Mouse (Mus musculus): Measurements from ENCODE around the gene Plekhj1. TPM values are rescaled to one million over a fixed set of nuclear protein-coding genes. Genes with fewer than 3 reads are reported as not detected.

Plekhj1 gene
- total and polyA plus RNA-seq, 2 experiments, result 16.0 to 42.2 TPM

GRCm38 (mm10) chr10:80756967-80757366 lies 41.5 kb downstream of the Plekhj1 start:
- Histone ChIP-seq H3K4me3 (ENCODE audit: insufficient read depth, low read depth, low read length) (no peak overlapping the region), H3K27ac (replicated peaks; ENCODE audit: insufficient read depth, low read depth, low read length) (peak overlapping the region; percentile 60)
- 51% methylated on average over 4 of the region's 4 CpGs for WGBS

GRCm38 (mm10) chr10:80756509-80756908 lies 41.9 kb downstream of the Plekhj1 start:
- Histone ChIP-seq H3K79me2 (ENCODE audit: control insufficient read depth, insufficient read depth, low read length) (peaks cover 51% of the 10 kb centered on the region; the same call in 1 of the 2 replicates), H3K9ac (ENCODE audit: low read depth, low read length) (no peak overlapping the region; the same call in 1 of the 2 replicates), H3K27ac (replicated peaks; ENCODE audit: insufficient read depth, low read depth, low read length) (peak overlapping the region; percentile 60), H3K4me1 (ENCODE audit: control insufficient read depth, insufficient read depth, low read length) (peaks cover 48% of the 10 kb centered on the region), H3K4me3 (ENCODE audit: insufficient read depth, low read depth, low read length) (no peak overlapping the region), H3K27me3 (ENCODE audit: control insufficient read depth, insufficient read depth, low read length) (no peaks in the 10 kb centered on the region), H3K36me3 (ENCODE audit: control insufficient read depth, insufficient read depth, low read length) (no peaks in the 10 kb centered on the region)
- no peak for DNase-seq (ENCODE audit: extremely low read depth, low read depth, low spot score)
- WGBS, result 40% methylated on average over 2 of the region's 2 CpGs
- no peak for TF ChIP-seq CTCF (IDR thresholded peaks at IDR 0.05; ENCODE audit: low read depth, low read length)
- no peak for TF ChIP-seq POLR2A (IDR thresholded peaks at IDR 0.05; ENCODE audit: extremely low read depth, insufficient read depth, low read length)

More at GRCm38 (mm10) chr10:80756967-80757366, 41.5 kb downstream of the Plekhj1 start:
- DNase-seq (ENCODE audit: extremely low read depth, low read depth, low spot score), result no peak
- peaks cover 50% of the 10 kb centered on the region for H3K4me1 ChIP-seq (ENCODE audit: control insufficient read depth, insufficient read depth, low read length)
- no peak for TF ChIP-seq CTCF (IDR thresholded peaks at IDR 0.05; ENCODE audit: low read depth, low read length)
- TF ChIP-seq POLR2A (IDR thresholded peaks at IDR 0.05; ENCODE audit: extremely low read depth, insufficient read depth, low read length), result no peak
- H3K36me3 ChIP-seq (ENCODE audit: control insufficient read depth, insufficient read depth, low read length), result no peaks in the 10 kb centered on the region
- H3K79me2 ChIP-seq (ENCODE audit: control insufficient read depth, insufficient read depth, low read length), result peaks cover 52% of the 10 kb centered on the region; the same call in 1 of the 2 replicates
- H3K9ac ChIP-seq (ENCODE audit: low read depth, low read length), result 0 out of 2 replicates have a peak overlapping the region, but pooled peaks have one; percentile 14
- H3K27me3 ChIP-seq (ENCODE audit: control insufficient read depth, insufficient read depth, low read length), result no peaks in the 10 kb centered on the region

DNA sequence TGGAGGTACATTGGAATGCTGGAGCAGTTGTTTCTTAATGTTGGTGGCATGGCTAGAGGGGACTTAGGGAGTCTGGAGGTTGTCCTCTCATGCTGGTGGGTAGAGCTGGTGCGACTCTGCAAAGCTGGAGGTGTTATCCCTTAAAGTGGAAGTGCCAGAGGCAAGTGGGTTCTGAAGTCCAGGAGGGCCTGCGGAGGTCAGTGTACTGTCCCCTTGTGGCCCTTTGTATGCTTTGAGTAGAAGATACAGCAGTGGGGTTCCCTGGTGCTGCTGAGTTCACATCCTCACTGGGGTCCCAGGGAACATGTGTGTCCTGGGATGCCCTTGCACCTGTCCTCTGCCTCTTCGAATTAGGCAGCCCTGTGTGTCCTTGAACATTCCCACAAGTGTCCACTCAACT lies 42.3 kb downstream of the Plekhj1 start:
- no peaks in the 10 kb centered on the region for H3K27me3 ChIP-seq (ENCODE audit: control insufficient read depth, insufficient read depth, low read length)
- H3K4me1 ChIP-seq (ENCODE audit: control insufficient read depth, insufficient read depth, low read length), result peaks cover 45% of the 10 kb centered on the region
- 10% methylated on average over 3 of the region's 3 CpGs for WGBS

DNA sequence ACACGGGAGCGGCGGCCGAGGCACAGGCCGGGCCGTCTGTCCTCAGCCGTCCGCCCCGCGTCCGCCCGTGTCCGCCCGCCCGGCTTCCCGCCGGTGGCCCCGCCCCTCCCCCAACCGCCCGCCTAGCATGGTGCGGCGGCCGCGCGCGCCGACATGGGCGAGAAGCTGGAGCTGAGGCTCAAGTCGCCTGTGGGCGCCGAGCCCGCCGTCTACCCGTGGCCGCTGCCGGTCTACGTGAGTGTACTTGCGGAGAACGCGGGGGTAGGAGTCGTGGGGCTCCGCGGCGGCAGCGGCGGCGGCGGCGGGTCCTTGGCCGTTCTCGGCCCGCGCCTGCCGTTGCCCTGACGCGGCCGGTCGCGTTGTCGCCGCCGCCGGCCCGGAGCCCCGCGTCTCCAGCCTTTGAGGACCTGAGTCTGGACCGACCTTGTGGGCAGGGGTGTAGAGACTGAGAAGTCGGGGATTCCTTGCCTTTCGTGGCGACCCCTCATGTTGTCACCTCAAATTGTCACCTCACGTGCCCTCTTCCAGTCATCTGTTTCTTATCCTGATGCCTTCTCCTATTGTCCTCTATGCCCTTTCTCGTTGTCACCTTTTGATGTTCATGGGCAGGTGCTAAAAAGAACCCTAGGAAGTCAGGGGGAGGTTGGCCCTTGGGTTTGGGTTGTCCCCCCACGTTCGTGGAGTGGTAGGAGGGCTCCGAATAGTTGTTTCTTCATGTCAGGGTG lies 43.0 kb downstream of the Plekhj1 start:
- H3K4me1 ChIP-seq (ENCODE audit: control insufficient read depth, insufficient read depth, low read length), result peaks cover 38% of the 10 kb centered on the region
- peak overlapping the region; percentile 97 for H3K9ac ChIP-seq (ENCODE audit: low read depth, low read length)
- peak overlapping the region; percentile 60 for H3K27ac ChIP-seq (replicated peaks; ENCODE audit: insufficient read depth, low read depth, low read length)
- H3K27me3 ChIP-seq (ENCODE audit: control insufficient read depth, insufficient read depth, low read length), result no peaks in the 10 kb centered on the region
- peak overlapping the region; percentile 90 for H3K4me3 ChIP-seq (ENCODE audit: insufficient read depth, low read depth, low read length)
- H3K36me3 ChIP-seq (ENCODE audit: control insufficient read depth, insufficient read depth, low read length), result no peaks in the 10 kb centered on the region
- TF ChIP-seq CTCF (IDR thresholded peaks at IDR 0.05; ENCODE audit: low read depth, low read length), result no peak
- no peak for TF ChIP-seq POLR2A (IDR thresholded peaks at IDR 0.05; ENCODE audit: extremely low read depth, insufficient read depth, low read length)
- under 1% methylated on average over 75 of the region's 75 CpGs for WGBS
- peaks cover 41% of the 10 kb centered on the region; the same call in 1 of the 2 replicates for H3K79me2 ChIP-seq (ENCODE audit: control insufficient read depth, insufficient read depth, low read length)
- DNase-seq (ENCODE audit: extremely low read depth, low read depth, low spot score), result no peak

More for the DNA sequence above, 42.3 kb downstream of the Plekhj1 start:
- H3K9ac ChIP-seq (ENCODE audit: low read depth, low read length), result peak overlapping the region; percentile 97
- DNase-seq (ENCODE audit: extremely low read depth, low read depth, low spot score), result peak; percentile 57
- TF ChIP-seq CTCF (IDR thresholded peaks at IDR 0.05; ENCODE audit: low read depth, low read length) (peak; percentile 32; the same call in 1 of the 2 replicates), POLR2A (IDR thresholded peaks at IDR 0.05; ENCODE audit: extremely low read depth, insufficient read depth, low read length) (no peak)
- peaks cover 47% of the 10 kb centered on the region; the same call in 1 of the 2 replicates for H3K79me2 ChIP-seq (ENCODE audit: control insufficient read depth, insufficient read depth, low read length)
- H3K36me3 ChIP-seq (ENCODE audit: control insufficient read depth, insufficient read depth, low read length), result no peaks in the 10 kb centered on the region
- peak overlapping the region; percentile 60 for H3K27ac ChIP-seq (replicated peaks; ENCODE audit: insufficient read depth, low read depth, low read length)
- H3K4me3 ChIP-seq (ENCODE audit: insufficient read depth, low read depth, low read length), result peak overlapping the region; percentile 90; the same call in 1 of the 2 replicates

GRCm38 (mm10) chr10:80754594-80755290 lies 43.7 kb downstream of the Plekhj1 start, which contains the start of gene Dot1l:
Gene Dot1l (plus strand): TSS chr10:80755206.
- peak; percentile 8; the same call in 1 of the 2 replicates for TF ChIP-seq POLR2A (IDR thresholded peaks at IDR 0.05; ENCODE audit: extremely low read depth, insufficient read depth, low read length)
- TF ChIP-seq CTCF (IDR thresholded peaks at IDR 0.05; ENCODE audit: low read depth, low read length), result no peak
- no peaks in the 10 kb centered on the region for H3K36me3 ChIP-seq (ENCODE audit: control insufficient read depth, insufficient read depth, low read length)
- H3K4me1 ChIP-seq (ENCODE audit: control insufficient read depth, insufficient read depth, low read length), result peaks cover 38% of the 10 kb centered on the region
- DNase-seq (ENCODE audit: extremely low read depth, low read depth, low spot score), result peak; percentile 80
- peak within 1 kb of the TSS; percentile 90 for H3K4me3 ChIP-seq (ENCODE audit: insufficient read depth, low read depth, low read length)
- no peaks in the 10 kb centered on the region for H3K27me3 ChIP-seq (ENCODE audit: control insufficient read depth, insufficient read depth, low read length)
- H3K79me2 ChIP-seq (ENCODE audit: control insufficient read depth, insufficient read depth, low read length), result peaks cover 38% of the 10 kb centered on the region; the same call in 1 of the 2 replicates
- peak within 1 kb of the TSS; percentile 97 for H3K9ac ChIP-seq (ENCODE audit: low read depth, low read length)
- 1% methylated on average over 57 of the region's 57 CpGs for WGBS
- peak within 1 kb of the TSS; percentile 60 for H3K27ac ChIP-seq (replicated peaks; ENCODE audit: insufficient read depth, low read depth, low read length)
